Mouse (Mus musculus): Measurements from ENCODE around the gene Bcl2l13.

DNA sequence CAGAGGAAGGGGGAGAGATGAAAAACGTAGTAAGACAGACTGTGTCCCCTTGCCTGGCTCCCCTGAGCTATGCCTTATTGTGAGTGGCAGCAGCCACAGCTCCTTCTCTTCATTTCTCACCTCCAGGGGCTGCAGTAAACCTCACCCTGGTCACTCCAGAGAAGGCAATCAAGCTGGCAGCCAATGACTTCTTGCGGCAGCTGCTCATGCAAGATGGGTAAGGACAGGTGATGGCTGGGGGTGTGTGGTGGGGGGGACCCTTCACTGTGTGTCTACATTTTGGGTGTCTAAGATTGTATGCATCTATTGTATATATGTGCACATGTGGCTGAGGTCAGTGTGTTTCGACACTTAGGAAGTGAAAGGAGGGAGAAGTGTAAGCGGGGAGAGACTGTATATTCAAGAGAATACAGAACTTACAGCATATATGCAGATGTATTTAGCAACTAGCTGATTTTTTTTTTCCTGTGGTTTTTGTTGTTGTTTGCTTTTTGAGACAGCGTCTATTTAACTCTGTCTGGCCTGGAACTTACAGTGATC is 47.9 kb upstream of the Bcl2l13 start:
- TF ChIP-seq CTCF (IDR thresholded peaks at IDR 0.05) (no peak), EP300 (IDR thresholded peaks at IDR 0.05) (no peak)
